Mouse (Mus musculus) ovary, postnatal 36 days (tissue): ENCODE data around the gene Hist2h3c2.
"Not testable (repeated sequence)": the region's sequence is repeated elsewhere in the genome, so short reads cannot be mapped to it uniquely, and the experiment has no call there.

Experiments
- DNase-seq: peaks from one replicate; pipeline ENCODE4 v3.0.0; 2022; ENCODE audit warnings: low spot score, mixed read lengths

The Hist2h3c2 gene

DNA sequence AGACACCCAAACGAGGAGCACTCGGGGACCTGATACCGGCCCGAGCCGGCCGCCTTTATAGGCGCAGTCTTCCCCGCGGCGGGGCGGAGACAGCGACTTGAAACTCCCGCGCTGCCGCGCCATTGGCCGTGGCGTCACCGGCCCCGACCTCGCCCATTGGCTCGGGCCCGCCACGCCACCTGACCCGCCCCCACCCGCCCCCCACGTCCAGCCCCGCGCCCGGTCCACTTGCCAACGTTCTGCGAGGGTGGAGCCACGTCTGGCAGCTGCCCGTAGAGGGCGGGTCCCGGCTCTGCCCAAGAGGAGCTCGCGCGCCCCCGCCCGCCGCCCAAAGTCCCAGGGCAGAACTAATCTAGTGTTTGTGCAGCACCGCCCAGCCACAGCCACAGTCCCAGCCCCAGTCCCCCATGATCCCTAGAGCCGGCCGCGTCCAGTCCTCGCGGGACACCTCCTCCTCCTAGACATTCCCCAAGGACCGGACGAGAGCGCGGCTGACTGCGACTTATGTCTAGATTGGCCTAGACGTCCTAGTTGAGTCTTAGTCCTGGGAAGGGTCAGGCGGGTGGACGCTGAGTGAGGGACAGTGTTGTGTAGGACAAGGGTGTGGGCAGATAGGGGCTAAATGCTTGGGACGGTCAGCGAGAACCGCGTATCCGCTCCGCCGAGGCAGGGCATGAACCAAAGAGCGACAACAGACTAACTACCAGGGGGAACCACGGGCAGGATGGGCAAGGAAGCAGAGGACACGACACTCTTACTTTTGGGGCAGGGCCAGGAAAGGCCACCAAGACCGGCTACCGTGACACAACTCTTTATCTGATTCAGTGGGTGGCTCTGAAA is at the start of gene Hist2h3c2:
TSS of gene Hist2h3c2 (minus strand) at position 174 of the 840 bp plus-strand sequence.
- DNase-seq = peak; percentile 52

DNA sequence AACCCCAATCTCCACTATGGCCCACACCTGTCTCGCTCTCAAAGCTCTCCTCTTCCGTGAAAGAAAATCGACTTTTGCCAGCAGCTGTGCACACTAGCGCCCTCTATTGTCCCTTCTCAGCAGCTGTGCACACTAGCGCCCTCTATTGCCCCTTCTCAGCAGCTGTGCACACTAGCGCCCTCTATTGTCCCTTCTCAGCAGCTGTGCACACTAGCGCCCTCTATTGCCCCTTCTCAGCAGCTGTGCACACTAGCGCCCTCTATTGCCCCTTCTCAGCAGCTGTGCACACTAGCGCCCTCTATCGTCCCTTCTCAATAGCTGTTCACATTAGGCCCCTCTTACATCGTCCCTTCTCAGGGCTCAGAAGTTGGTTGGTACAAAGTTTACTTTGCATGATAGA is 48.4 kb upstream of the Hist2h3c2 start:
- DNase-seq = not testable (repeated sequence)

DNA sequence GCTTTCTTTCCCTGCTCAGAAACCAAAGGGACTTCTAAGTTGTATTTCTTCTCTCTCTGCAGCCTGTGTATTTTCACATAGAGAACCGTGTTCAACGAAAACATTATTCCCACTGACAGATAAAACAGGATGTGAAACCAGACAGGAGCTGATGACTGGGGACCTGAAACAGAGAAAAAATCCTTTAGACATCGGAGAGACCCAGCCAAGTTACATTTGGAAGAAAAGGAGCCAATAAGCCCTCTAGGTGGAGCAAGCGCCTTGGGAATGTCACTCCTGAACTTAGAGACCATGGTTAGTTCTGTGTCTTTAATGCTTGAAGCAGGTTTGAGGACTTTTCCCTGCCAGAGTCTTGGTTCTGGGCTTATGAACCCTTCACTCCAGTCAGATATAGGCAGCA is 45.5 kb upstream of the Hist2h3c2 start:
- DNase-seq = no peak

DNA sequence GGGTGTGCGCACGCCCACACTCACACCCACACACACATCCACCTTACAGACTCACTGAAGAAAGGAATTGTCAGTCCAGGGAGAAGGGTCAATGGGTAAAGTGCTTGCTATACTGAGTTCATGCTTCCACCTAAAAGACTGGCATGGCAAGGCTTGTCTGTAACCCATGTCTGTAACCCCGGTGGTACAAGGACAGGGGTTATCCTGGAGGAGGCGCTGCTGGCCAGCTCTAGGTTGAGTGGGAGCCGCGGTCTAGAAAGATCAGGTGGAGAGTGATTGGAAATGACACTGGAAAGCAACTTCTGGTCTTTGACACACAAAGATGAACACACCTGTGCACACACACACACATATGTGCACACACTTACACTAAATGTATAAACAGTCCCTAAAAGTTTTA is 41.7 kb upstream of the Hist2h3c2 start:
- DNase-seq = no peak

DNA sequence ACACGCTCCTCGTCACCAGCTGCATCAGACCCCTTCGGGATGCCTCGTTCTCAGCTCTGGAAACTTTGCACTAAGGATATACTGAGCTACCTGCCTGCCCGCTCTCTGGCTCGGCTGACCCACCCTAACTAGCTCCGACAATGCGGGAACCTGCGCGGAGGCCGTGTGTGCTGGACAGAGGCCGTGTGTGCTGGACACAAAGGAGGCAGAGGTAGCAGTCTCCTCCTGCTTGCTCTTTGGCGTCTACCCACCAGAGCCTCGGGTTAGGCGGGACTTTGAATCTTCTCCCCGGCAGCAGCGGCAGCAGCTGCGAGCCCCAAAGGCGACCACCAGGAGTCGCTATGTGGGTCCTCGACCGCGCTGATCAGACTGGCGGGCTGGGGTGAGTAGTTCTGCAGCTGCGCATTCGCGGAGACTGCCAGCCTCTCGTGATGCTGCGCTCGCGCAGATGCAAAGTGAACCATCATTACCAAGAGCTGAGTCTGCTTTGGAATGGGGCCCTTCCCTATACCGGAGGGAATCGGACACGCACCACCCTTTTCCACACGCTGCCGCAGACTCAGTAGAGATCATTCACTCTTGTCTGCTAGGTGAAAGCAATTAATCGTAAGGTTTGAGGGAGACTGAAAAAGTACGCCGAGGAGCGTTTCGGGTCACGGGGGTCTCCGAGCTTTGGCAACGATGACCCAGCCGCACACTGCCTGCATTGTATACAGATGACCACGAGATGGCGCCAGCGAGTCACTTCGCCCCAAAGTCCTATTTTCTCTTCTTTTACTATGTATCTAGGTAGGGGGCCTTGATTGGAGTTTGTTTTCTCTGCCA is 39.1 kb upstream of the Hist2h3c2 start:
- peak; percentile 89 for DNase-seq

DNA sequence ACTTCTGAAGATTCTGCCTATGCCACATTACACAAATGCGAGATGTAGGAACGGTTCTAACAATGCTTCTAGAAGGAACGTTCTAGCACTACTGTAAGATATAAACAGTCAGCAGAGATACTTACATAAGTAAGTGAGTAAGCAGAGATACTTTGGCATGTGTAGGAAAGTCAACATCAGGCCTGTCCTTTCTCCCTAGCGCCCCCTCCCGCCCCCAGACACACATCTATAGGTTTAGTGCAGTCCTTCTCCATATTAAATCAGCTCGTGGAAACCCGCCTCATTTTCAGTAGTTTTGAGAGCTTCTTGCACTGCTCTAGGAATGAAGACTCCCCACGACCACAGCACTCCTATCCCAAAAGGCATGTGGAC is 38.5 kb upstream of the Hist2h3c2 start:
- peak; percentile 30 for DNase-seq

DNA sequence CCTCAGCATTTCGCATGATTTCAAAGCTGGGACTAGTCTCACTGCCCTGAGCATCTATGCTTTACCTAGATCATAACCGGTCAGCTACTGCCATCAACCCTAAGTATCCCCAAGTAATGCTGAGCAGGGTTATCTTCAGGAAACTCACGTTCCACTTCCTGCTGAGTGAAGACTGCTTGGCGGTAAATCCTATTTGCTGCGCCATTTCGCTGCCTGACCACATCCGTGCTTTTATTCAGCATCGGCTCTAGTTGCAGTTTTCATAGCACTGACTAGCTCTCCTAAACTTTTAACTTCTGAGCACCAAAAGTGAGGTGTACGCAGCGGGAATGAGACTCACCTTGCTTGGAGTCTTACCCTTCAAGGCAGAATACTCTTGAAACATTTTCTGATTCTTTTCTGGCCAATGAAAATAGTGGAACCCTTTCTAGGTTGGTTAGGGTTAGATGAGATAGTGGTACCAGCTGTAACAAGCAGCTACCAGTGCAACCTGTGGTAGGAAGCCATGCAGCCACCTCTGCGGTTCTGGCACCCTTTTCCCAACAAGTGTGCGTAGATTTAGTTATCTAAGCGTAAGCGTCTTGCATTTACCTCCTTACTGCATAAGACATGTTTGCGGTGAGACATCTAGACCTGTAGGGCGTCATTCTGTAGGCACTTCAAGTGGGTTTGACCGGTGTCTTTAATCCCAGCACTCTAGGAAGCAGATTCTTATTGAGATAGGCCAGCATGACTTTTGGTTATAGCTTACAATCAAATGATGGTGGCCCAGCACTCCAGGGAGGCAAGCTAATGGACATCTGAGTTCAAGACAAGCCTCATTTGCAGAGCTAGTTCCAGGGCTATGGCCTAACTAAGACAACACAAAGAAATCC is 34.9 kb upstream of the Hist2h3c2 start:
- DNase-seq = no peak

DNA sequence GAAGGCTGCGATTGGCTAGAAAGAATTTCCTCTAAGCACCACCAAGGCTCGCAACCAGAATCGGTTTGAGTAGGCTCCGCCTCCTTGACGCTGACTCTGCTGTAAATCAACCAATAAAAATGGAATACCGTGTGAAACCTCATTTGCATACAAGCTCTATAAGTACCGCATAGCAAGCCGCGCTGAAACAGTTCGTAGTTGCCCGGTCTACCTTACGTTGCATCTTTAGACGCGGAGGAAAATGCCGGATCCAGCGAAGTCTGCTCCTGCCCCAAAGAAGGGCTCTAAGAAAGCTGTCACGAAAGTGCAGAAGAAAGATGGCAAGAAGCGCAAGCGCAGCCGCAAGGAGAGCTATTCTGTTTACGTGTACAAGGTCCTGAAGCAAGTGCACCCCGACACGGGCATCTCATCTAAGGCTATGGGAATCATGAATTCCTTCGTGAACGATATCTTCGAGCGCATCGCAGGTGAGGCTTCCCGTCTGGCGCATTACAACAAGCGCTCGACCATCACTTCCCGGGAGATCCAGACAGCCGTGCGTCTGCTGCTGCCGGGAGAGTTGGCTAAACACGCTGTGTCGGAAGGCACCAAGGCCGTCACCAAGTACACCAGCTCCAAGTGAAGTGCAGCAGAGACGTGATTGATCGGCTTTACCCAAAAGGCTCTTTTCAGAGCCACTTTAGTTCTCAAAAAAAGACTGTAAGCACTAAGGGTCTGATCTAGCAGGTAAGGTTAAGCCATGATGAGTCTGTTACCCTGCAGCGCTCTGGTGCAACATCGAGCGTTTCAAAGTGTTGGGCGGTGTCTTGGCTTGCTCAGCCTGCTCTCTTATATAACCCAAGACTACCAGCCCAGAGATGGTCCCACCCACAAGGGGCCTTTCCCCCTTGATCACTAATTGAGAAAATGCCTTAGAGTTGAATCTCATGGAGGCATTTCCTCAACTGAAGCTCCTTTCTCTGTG is 30.9 kb upstream of the Hist2h3c2 start, which contains the start of gene Hist2h2bb:
TSS of gene Hist2h2bb (plus strand) at position 242 of the 964 bp plus-strand sequence.
- peak; percentile 80 for DNase-seq

DNA sequence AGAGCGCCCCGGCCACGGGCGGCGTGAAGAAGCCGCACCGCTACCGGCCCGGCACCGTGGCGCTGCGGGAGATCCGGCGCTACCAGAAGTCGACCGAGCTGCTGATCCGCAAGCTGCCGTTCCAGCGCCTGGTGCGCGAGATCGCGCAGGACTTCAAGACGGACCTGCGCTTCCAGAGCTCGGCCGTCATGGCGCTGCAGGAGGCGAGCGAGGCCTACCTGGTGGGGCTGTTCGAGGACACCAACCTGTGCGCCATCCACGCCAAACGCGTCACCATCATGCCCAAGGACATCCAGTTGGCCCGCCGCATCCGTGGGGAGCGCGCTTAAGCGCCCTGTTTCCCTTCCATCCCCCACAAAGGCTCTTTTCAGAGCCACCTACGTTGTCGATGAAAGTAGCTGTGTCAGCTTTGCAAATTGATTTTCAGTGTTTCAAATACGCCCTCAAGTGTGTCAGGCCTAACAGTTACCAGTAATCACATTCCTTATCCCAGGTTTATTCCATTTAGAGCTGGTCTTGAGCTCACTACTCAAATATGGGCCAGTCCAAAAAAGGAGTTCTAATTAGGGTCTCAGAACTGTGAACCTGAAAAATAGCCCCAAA is 29.9 kb upstream of the Hist2h3c2 start:
- peak; percentile 25 for DNase-seq

DNA sequence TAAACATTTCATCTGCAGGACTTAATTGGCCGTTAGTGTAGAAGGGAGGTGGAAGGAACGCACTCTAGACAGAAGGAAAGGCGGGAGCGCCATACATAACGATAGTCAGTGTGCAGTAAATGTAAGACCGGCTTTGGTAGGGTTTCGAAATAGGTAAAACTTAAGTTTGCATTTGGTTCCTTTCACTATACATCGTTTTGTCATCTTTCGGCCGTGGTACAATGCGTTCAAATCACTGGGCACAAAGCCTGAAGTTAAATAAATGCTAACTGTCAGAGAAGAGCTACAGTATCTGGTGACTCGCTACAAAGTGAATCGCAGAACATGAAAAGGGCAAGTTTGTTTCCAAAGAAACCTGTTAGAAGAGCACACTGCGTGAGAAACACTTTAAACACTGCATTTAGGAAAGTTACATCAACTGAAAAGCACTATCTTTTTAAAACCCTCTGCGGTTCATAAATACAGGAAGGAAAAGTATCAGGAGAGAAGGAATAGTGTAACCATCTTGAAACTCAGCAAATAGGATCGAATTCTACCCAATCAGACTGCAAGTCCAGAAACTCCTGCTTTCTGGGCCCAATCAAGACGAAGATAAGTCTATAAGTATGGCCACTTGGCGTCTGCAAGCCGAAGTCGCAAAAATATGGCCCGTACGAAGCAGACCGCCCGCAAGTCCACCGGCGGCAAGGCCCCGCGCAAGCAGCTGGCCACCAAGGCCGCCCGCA is 29.3 kb upstream of the Hist2h3c2 start, which contains the start of gene Hist2h3b:
TSS of gene Hist2h3b (plus strand) at position 604 of the 725 bp plus-strand sequence.
- peak; percentile 80 for DNase-seq

DNA sequence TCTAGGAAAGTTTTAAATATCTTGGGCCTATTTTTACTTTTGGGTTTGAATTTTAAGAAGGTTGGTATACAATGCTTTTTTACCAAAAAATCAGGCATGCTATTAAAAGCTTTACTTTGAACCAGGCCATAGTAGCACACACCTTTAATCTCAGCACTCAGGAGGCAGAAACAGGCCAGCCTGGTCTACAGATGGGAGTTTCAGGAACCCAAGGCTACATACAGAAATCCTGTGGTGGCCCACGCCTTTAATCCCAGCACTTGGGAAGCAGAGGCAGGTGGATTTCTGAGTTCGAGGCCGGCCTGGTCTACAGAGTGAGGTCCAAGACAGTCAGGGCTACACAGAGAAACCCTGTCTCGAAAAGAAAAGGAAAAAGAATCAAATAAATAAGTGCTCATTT is 28.6 kb upstream of the Hist2h3c2 start:
- DNase-seq = no peak

DNA sequence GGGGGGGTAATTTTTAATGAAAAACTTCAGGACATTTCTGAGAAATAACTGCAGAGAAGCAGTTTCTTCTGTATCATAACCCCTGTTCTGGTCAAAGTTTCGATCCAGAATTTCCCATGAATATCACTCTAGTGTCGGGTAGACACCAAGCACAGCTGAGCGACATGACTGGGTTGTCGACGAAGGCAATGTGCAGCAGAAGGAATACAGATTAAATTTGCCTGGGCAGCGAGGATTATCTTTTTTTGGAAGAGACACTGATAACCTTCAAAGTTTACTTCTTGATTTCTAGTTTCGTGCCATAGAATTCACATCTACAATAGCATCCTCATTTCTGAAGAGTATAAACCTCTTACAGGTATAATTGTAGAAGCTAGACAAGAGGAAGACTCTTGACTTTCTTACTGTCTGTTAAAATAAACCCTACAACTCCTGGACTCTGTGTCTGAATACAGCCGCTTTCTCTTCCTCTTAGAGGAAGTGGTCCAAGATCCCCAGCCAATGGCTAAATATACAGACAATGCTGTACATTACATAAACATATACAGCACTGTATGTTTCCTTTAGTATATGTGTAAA is 27.3 kb upstream of the Hist2h3c2 start:
- no peak for DNase-seq

DNA sequence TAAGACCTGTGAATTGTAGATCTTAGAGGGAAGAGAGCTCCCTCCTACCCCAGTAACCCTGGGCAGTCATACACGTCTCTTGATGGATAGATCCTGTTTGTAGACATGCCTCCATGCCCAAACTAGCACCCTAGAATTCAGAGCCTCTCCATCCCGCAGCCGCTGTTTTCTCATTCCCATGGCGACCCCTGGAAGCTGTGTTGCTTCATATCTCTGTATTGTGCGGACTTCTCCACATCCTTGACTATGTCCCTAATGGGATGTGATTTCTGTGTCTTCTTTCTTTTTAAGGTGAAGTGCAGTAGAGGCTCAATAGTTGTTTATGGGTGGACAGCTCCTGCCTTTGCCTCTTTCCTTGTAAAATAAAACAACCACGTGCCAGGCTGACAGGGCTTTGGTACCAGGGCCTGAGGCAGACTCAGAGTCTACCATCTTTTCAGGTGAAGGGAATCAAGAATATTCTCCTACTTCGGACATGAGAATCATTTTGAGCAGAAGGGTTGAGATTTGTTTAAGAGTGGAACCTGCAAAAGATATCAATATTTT is 25.6 kb upstream of the Hist2h3c2 start:
- no peak for DNase-seq

DNA sequence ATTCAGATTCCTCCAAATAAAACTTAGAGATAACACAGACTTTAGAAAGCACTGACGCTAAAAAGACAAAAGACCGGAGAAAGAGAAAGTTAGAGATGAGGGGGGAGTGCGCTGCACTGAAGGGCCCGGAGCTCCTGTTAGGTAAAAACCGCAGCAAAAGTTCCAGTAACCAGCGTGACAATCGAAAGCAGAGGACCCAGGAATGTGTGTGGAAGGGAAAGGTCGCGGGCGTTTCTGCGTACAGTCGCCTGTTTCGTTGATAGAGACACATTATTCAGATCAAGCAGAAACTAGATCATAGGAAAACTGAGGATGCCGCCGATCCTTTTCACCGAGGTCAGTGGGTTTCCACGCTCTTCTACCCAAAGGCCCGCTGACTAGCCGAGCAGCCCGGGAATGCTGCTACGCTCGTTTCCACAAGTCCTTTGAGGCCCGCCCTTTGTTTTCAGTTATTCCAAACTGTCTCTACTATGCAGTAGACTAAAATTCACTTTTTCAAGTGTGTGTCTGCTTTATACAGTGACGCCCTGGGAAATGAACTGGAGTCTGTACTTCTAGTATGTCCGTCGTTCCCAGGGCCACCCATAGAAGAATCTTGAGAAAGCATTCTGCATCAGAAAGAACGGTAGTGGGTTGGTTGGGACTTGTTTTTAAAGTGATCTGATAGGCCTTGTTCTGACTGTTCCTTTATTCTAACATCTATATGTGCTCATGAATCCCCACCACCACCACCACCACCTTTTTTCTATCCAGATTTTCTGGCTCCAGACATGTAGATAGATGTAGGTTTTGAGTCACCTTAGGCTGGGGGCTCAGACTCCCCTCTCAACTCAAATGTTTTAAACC is 24.9 kb upstream of the Hist2h3c2 start:
- DNase-seq = peak; percentile 50

DNA sequence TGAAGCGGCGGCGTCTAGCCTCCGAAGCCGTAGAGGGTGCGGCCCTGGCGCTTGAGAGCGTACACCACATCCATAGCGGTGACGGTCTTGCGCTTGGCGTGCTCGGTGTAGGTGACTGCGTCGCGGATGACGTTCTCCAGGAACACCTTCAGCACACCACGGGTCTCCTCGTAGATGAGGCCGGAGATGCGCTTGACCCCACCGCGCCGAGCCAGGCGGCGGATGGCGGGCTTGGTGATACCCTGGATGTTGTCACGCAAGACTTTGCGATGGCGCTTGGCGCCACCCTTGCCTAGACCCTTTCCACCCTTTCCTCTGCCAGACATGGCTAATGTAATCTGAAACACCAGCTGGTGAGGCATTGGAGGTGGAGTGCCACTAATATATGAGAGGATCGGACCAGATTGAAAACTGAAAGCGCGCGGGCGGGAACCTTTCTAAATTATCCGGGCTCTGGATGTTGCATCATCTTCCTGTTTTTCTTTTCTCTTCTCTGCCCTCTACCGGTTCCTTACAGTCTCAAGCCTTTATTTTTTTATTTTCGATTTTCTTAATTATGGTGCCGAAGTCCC is 24.1 kb upstream of the Hist2h3c2 start, which contains the start of gene Hist2h4:
TSS of gene Hist2h4 (minus strand) at position 333 of the 572 bp plus-strand sequence.
- DNase-seq = peak; percentile 91

DNA sequence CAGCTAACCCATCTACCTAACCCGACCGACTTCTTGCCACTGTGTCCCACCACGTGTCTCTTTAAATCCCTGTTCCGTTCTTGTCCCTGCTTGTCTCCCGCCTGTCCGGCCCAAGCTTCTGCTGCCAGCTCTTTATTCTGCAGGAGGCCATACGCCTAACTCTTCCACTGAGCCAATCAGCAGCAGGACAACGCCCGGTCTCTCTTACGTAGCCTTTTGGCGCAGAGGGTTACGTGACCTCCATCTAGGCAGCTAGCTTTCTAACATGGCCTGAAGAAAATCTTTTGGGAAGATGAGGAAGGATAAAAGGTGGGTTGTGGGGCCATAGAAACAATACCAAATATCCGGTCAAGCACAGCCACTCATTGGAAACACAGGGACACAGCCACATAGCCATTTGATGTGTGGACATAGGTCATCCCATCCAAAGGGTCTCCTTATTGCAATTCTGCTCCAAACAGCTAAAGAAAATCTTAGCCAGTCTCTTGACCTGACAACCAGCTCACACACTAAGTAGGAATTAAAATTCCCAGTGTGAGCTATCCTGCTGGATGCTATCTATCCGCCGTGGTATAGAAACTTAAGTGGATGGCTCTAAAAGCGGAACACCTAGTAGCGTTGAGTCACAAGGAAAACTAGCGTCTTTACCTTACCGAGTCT is 23.4 kb upstream of the Hist2h3c2 start:
- peak; percentile 74 for DNase-seq

DNA sequence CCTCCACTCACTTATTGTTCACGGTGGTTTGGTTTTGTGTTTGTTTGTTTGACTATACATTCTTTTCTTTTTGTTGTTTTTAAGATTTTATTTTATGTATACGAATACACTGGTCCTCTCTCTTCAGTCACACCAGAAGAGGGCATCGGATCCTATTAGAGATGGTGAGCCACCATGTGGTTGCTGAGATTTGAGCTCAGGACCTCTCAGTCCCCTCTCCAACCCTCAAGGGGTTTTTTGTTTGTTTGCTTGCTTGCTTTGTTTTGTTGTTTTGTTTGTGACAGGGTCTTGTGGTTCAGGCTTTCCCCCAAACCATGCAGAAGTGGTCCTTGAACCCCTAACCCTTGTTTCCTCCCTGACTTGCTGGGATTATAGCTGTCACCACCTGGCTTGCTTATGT is 22.7 kb upstream of the Hist2h3c2 start:
- no peak for DNase-seq
